8 mouse cellular contexts compared by ENCODE assay signal in genomic region chr6:90704705-90705344, GRCm38 (mm10).
A peak's percentile ranks its signal among the peaks of the same experiment; 100 is the strongest.
DNase-seq lines count a peak whose midpoint lies in the region; ATAC-seq lines count a peak whose summit lies in the region.

No protein-coding gene starts in this region.

- no peak overlapping the region for H3K4me3 ChIP-seq in kidney, embryonic 15.5 days (replicated peaks)
- no peak overlapping the region for H3K4me3 ChIP-seq in midbrain, embryonic 13.5 days (replicated peaks)

- no peaks in the 10 kb centered on the region for H3K9me3 ChIP-seq in kidney, embryonic 15.5 days (replicated peaks)
- no peaks in the 10 kb centered on the region for H3K9me3 ChIP-seq in midbrain, embryonic 13.5 days

- H3K27me3 ChIP-seq in kidney, embryonic 15.5 days, result no peaks in the 10 kb centered on the region
- no peaks in the 10 kb centered on the region for H3K27me3 ChIP-seq in midbrain, embryonic 13.5 days

- H3K27ac ChIP-seq in kidney, embryonic 15.5 days, result no peak overlapping the region
- H3K27ac ChIP-seq in midbrain, embryonic 13.5 days, result peak overlapping the region; percentile 69; the same call in 1 of the 2 replicates

- no peak overlapping the region for H3K9ac ChIP-seq in kidney, embryonic 15.5 days
- H3K9ac ChIP-seq in midbrain, embryonic 13.5 days (replicated peaks), result no peak overlapping the region

- peaks cover 61% of the 10 kb centered on the region for H3K4me1 ChIP-seq in kidney, embryonic 15.5 days
- peaks cover 73% of the 10 kb centered on the region for H3K4me1 ChIP-seq in midbrain, embryonic 13.5 days (replicated peaks)

- peak; percentile 65 for DNase-seq in kidney, postnatal 14 days
- peak; percentile 93 for DNase-seq in adipocyte (ENCODE audit: low spot score)
- peak; percentile 91 to 92 for DNase-seq in cerebellum, postnatal 14 days
- peak; percentile 88 for DNase-seq in heart, postnatal 4 days
- no peak for DNase-seq in frontal cortex, postnatal 14 days (ENCODE audit: low spot score in 2 of 2)

- H3K4me2 ChIP-seq in kidney, embryonic 15.5 days, result no peak overlapping the region
- no peak overlapping the region for H3K4me2 ChIP-seq in midbrain, embryonic 13.5 days (replicated peaks)

- WGBS in kidney, embryonic 15.5 days, result 44% methylated on average over 2 of the region's 2 CpGs
- WGBS in midbrain, embryonic 13.5 days, result 89% methylated on average over 2 of the region's 2 CpGs

- ATAC-seq in kidney, embryonic 15.5 days (replicated peaks; ENCODE audit: low FRiP score), result no peak
- ATAC-seq in midbrain, embryonic 13.5 days, result no peak
- ATAC-seq in inflammation-experienced regulatory T-cells, adult 6 months, result no peak

- no peaks in the 10 kb centered on the region for H3K36me3 ChIP-seq in kidney, embryonic 15.5 days
- H3K36me3 ChIP-seq in midbrain, embryonic 13.5 days, result no peaks in the 10 kb centered on the region

Comparison
In these comparisons a context has a peak if more than half of its experiments do, and no peak if none do; other contexts are left out.
1. DNase-seq: peak in kidney, postnatal 14 days (single experiment), adipocyte (single experiment), cerebellum, postnatal 14 days (2 of 2) and heart, postnatal 4 days (single experiment); none in frontal cortex, postnatal 14 days (0 of 2).